Comparison of ENCODE assay signal across 22 mouse cellular contexts in the genomic region with DNA sequence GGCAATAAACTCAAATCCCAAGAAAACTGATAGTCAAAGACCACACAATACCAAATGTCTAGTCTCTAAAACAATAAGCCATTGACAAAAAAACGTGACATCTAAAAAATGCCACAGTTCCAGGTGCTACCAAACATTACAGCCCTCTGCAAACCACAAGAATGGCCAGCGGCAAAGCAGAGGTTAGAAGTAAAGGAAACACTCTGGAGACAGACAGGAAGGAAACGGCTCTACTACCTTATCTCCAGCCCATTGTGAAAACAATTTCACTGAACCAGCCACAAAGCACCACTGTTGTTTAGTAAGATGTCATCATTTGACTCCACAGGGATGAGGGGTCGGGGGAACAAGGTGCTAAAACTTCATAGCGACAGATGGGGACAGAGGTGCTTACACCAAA. TPM values are rescaled to one million over a fixed set of nuclear protein-coding genes. Genes with fewer than 3 reads are reported as not detected.
"Had no signal": no experiment of that assay in that cellular context is flagged by ENCODE, and none has a peak within 500 bp of the region (broad histone marks: within the 10 kb centered on the region; RNA-seq: fewer than 3 reads in every experiment).

No protein-coding gene starts in this region.

- H3K36me3 ChIP-seq: intestine, embryonic 15.5 days; kidney, embryonic 15.5 days; limb, embryonic 15.5 days; liver, embryonic 12.5 days; lung, embryonic 15.5 days; midbrain, embryonic 13.5 days; neural tube, embryonic 15.5 days had no signal

- H3K9ac ChIP-seq: intestine, embryonic 15.5 days; kidney, embryonic 15.5 days; limb, embryonic 15.5 days; liver, embryonic 12.5 days; lung, embryonic 15.5 days; midbrain, embryonic 13.5 days; neural tube, embryonic 15.5 days had no signal

- H3K9me3 ChIP-seq: intestine, embryonic 15.5 days; kidney, embryonic 15.5 days; limb, embryonic 15.5 days; liver, embryonic 12.5 days; lung, embryonic 15.5 days; midbrain, embryonic 13.5 days; neural tube, embryonic 15.5 days had no signal

- ATAC-seq: intestine, embryonic 15.5 days; liver, embryonic 12.5 days; midbrain, embryonic 13.5 days had no signal

- H3K27ac ChIP-seq: intestine, embryonic 15.5 days; kidney, embryonic 15.5 days; limb, embryonic 15.5 days; liver, embryonic 12.5 days; lung, embryonic 15.5 days; midbrain, embryonic 13.5 days; neural tube, embryonic 15.5 days; stomach, postnatal 0 days had no signal

- DNase-seq: kidney, adult 2 months; kidney, postnatal 25 days; layer of hippocampus, adult 9-11 months; layer of hippocampus, postnatal 36 days; lung, postnatal 14 days; right cerebral cortex, adult 18-20 months; right cerebral cortex, postnatal 25 days had no signal

- H3K4me3 ChIP-seq: intestine, embryonic 15.5 days; kidney, embryonic 15.5 days; limb, embryonic 15.5 days; liver, embryonic 12.5 days; lung, embryonic 15.5 days; midbrain, embryonic 13.5 days; neural tube, embryonic 15.5 days had no signal

- H3K27me3 ChIP-seq: intestine, embryonic 15.5 days; kidney, embryonic 15.5 days; limb, embryonic 15.5 days; lung, embryonic 15.5 days; midbrain, embryonic 13.5 days; neural tube, embryonic 15.5 days had no signal

- H3K4me2 ChIP-seq: intestine, embryonic 15.5 days; kidney, embryonic 15.5 days; limb, embryonic 15.5 days; liver, embryonic 12.5 days; lung, embryonic 15.5 days; midbrain, embryonic 13.5 days; neural tube, embryonic 15.5 days had no signal

- H3K4me1 ChIP-seq: intestine, embryonic 15.5 days; kidney, embryonic 15.5 days; limb, embryonic 15.5 days; lung, embryonic 15.5 days; midbrain, embryonic 13.5 days; neural tube, embryonic 15.5 days had no signal

RNA-seq across cellular contexts. Expression of gene 1700029F12Rik, which starts 38.9 kb away (rescaled TPM):
- total RNA-seq: layer of hippocampus, adult 18-20 months; layer of hippocampus, postnatal 36 days; left cerebral cortex, adult 8-10 months; left cerebral cortex, postnatal 25 days; midbrain, postnatal 0 days had no signal
- polyA plus RNA-seq: intestine, embryonic 15.5 days; kidney, embryonic 15.5 days; limb, embryonic 11.5 days; limb, embryonic 15.5 days; liver, embryonic 12.5 days; liver, embryonic 16.5 days; lung, embryonic 15.5 days; midbrain, embryonic 13.5 days; midbrain, postnatal 0 days; neural tube, embryonic 11.5 days; neural tube, embryonic 15.5 days; stomach, postnatal 0 days had no signal
